Mouse (Mus musculus) retina, embryonic 14.5 days (tissue): Measurements from ENCODE around the gene Csnk1e.
A peak's percentile ranks its signal among the peaks of the same experiment; 100 is the strongest.

Experiments
- DNase-seq: peaks from one replicate; pipeline ENCODE4 v3.0.0-alpha.2; 2015; ENCODE audit warnings: low spot score

The Csnk1e gene

DNA sequence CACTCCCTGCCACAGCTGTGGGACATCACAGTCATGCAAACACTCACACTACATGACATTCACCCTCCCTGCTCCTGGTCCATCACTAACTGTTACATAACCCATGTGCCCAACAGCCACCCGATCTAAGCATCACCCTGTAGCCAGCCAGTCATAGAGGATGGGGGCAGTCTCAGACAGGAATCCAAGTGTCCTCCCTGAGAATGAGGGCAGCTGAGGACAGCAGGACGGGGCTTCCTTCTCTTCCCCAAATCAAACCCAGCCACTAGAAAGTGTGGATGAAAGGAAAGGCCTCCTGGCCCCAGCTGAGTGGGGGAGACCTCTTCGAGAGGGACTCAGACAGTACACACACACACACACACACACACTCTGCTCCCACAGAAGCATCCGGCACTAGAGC lies 60.5 kb downstream of the Csnk1e start:
- DNase-seq: no peak

DNA sequence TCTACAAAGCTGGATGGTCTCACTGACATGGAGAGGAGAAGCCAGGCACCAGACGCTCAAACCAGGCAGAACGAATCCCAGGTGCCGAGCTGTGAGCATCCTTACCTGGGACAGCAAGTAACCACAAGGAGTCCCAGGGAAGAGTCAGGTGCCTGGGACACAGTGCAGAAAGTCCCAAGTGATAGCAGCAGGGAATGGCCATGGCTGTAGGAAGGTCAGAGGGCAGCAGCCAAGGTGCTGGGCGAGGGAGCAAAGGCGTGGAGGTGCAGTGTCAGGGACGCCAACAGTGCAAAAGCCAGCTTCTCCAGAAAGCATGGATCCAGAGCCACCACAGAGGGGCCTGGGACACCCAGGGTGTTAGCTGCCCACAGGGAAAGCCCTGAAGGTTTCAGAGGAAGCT lies 62.3 kb downstream of the Csnk1e start:
- no peak for DNase-seq

DNA sequence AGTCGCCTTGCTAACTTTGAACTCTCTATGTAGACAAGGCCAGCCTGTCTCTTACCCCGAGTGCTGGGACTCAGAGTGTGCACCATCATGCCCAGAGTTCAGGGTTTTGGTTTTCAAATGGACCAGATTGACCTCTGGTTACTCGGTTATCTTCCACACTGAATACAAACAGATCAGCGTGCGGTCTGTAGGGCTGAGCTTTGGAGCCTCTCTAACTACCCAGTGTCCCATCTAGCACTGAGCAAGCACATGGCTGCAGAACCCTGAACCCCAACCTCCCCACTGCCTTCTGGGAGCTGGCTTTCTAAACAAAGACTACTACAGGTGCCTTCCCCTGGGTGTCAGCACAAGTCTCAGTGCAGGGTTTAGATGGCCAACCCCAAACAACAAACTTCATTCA lies 62.8 kb downstream of the Csnk1e start:
- DNase-seq: no peak

DNA sequence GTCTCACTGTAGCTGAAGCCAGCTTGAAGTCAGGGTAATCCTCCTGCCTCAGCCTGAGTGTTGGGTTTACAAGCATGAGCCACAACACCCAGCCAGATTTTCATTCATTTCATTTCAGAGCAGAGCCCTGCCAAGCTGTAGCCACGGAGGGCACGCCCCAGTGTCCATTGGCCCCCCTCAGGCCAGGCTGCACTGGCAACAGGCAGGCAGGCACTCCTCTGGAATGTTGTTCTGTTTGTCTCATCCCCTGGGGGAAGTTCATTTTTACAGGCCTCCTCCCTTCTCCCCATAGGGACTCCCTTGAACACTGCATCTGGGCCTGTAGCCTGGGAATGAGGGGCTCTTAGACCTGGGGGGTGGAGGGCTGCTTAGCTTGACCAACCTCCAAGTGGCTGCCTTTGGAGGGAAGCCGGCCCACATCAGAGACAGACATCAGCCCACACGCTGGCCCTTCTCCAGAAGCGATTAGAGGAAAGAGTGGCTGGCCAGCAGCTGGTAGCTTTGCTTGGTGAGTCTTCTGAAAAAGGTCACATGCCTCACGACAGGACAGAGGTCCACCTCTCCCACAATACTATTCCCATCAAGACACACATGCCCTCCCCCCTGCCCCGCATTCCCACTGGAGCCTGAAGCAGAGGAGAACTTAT lies 63.8 kb downstream of the Csnk1e start:
- DNase-seq: peak; percentile 41

- no peak for DNase-seq
Observed at GRCm38 (mm10) chr15:79390434-79390833, 64.9 kb downstream of the Csnk1e start.

DNA sequence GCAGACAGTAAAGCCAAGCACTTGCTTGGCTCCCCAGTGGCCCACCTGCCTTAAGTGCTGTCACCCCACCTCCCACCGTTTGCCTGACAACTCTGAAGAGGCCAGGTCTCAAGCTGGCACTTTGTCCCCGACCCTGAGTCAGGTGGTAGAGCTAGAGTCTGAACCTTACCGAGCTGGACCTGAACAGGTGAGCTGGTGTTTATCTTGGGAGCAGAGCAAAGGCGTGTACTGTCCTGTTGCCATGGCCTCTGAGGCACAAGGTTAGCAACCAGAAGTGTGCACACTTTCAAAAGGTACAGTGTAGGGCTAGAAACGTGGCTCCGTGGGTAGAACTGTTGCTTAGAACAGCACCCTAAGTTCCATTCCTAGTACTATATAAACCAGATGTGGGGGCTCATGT lies 67.2 kb downstream of the Csnk1e start:
- DNase-seq: no peak

DNA sequence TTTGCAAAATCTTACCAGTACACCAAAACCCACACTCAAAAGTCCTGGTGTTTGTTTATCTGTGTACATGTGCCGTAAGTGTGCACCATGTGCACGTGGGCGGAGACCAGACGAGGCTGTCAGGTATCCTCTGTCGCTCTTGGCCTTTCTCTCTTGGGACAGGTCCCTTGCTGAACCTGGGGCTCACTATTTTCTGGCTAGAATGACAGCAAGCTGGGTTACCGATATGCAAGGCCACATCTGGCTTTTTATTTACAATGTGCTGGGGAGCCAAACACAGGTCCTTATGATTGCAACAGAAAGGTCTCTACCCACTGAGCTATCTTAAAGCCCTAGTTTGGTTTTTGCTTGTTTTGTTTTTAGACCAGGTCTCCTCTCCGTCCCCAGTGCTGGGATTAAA lies 67.8 kb downstream of the Csnk1e start:
- DNase-seq: no peak

DNA sequence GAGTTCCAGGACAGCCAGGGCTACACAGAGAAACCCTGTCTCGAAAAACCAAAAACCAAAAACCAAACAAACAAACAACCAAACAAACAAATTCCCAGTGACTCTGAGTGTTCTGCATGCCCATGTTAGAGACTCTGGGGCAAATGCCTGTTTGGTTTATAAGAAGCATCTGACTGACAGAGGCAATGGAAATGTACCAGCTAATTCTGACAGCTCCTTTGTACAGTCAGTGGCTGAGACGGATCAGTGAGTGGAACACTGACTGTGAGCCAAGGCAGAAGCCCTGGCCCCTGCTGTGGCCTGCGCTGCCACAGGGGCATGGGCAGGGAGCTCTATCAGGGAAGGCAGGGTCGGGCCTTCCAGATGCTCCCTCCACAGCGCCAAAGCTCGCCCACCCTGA lies 68.3 kb downstream of the Csnk1e start:
- no peak for DNase-seq

DNA sequence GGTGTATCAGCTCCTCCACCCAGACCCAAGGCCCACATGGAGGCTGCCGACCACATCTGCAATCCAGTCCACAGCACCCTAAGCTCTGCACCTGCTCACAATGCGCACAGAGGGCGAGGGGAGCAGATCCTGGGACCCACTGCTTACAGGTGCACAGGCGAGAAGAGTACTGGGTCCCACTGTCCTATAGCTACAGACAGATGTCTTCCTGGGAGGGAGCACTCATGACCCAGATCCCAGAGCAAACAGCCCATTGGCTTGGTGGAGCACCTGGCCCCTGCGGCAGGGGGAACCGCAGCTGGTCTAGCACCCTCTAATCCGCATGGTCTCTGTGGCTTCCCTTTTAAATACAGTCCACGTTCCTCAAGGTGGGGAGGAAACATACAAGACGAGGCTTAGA lies 73.7 kb downstream of the Csnk1e start:
- no peak for DNase-seq

GRCm38 (mm10) chr15:79380468-79381444 lies 74.6 kb downstream of the Csnk1e start:
- DNase-seq: peak; percentile 81

GRCm38 (mm10) chr15:79379658-79380057 lies 75.7 kb downstream of the Csnk1e start:
- DNase-seq: no peak

DNA sequence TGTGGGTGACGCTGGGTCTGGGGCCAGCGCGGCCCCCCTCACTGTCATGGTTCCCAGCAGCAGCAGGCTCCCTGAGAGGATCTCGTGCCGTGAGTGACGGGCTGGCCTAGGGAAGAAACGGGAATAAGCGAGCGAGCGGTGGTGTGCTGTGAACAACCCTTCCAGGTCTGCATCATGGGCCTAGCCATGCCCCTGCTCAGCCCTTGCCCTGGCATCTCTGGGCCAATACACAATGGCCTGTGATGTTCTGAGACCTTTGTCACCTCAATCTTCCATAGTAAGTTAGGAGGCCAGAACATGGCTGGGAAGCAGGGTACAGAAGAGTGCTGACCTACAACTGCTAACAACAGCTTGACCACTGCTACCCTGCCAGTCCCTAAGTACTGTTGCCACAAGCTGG lies 76.8 kb downstream of the Csnk1e start:
- no peak for DNase-seq

DNA sequence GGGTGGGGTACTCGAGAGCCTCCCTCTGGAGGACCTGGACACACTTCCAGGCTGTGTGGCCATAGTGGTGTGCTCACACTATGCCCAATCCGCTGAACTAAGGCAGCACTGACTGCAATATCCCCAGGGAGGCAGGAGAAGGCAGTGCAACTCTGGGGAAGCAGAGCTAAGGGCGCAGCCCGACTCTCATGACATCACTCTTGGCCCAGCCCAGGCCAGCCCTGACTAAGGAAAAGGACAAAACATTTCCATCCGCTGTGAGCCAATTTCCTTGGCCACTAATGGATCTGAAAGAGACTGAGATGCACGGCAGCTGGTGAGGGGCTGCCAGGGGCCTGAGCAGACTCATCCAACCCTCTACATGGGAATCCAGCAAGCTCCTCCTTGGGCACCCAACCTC lies 77.7 kb downstream of the Csnk1e start:
- no peak for DNase-seq

- no peak for DNase-seq
Observed at GRCm38 (mm10) chr15:79374760-79375159, 80.6 kb downstream of the Csnk1e start.

DNA sequence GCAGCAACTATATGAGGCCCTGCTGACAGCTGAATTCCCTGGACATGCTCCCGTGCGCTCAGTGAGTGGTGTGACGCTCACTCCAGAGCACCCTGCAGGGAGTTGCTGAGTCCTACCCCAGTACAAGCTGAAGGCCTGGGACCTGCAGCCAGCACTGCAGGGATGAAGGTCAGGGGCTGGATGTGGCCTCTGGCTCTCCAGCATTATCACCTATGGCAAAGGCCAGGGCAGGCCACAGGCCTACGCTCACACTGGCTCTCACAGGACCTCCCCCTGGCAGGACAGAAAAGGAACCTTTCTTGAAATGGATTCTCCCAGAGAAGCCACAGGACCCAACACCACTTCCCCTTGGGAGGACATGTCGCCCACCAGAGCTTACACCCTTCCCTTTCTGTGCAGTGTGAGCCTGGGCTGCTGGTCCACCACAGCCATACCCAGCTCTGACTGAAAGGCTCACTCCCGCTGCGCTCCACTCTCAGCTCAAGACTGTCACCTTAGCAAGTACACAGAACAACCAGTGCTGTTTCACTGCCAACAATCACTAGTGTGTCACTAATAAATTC lies 85.0 kb downstream of the Csnk1e start:
- no peak for DNase-seq

- no peak for DNase-seq
Observed at GRCm38 (mm10) chr15:79369452-79370280, 85.7 kb downstream of the Csnk1e start.

GRCm38 (mm10) chr15:79368861-79369440 lies 86.4 kb downstream of the Csnk1e start:
- DNase-seq: no peak

DNA sequence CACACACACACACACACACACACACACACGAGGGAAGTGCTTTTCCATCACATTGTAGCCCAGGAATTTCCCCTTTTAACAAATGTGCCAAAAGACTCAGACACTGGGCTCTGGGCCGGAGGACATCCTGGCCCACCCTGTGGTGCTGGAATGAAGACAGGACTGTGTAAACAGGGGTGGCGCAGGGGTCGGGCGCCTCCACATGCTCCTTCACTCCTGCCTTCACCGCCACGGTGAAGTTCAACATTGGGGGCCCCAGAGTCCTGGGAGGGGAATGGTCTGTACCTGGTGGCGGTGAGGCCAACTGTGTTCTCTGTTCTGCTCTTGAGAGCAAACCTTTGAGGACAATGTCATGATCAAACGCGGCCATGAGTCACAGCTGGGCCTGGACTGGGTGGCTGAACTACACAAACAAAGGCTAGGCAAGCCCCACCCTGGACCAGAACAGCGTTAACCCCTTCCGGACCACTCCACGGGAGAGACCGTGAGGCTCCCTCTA lies 87.0 kb downstream of the Csnk1e start:
- no peak for DNase-seq
